Comparison of ENCODE assay signal across 19 mouse cellular contexts in the genomic region with DNA sequence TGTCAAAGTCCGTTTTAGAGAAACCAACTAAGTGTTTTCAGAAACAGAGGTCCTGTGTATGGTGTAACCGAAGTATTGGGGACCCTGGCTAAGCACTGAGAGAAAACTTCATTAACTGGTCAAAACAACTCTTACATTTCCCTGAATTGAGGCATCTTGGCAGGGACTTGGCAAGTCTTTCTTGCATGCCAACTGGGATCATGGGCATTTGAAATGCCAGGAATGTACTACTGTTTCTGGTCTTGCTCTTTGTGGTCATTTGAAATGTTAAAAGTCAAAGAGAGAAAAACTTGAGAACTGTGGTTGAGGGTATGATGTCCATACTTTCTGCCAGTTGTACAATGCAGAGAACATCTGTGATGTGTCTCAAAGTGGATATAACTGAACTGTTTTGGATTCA.
DNase-seq lines count a peak whose midpoint lies in the region; ATAC-seq and TF ChIP-seq lines count a peak whose summit lies in the region.
"Had no signal": no experiment of that assay in that cellular context is flagged by ENCODE, and none has a peak within 500 bp of the region (broad histone marks: within the 10 kb centered on the region; RNA-seq: fewer than 3 reads in every experiment).

No protein-coding gene starts in this region.

- peak; percentile 67 for ATAC-seq in Patski
- ATAC-seq: forebrain, embryonic 13.5 days; forebrain, embryonic 15.5 days; forebrain, postnatal 0 days had no signal

- DNase-seq in adrenal gland, postnatal 14 days: peak; percentile 18
- DNase-seq in adrenal gland, postnatal 36 days: no peak
- peak; percentile 75 for DNase-seq in Muller cell, postnatal 12 days (ENCODE audit: inconsistent ontology term)
- DNase-seq in Patski (ENCODE audit: low read depth, low spot score): peak; percentile 12
- peak; percentile 59 for DNase-seq in fibroblast of lung, adult 2 months (ENCODE audit: low read depth)
- DNase-seq in cerebellum, postnatal 36 days: no peak
- DNase-seq in urinary bladder, postnatal 14 days (ENCODE audit: low spot score): no peak
- DNase-seq: adrenal gland, adult 8-10 months; cerebellum, adult 11-12 months; cerebellum, adult 2 months; cerebellum, adult 9-10 months; cerebellum, postnatal 10 days; cerebellum, postnatal 25 days; embryo, embryonic 11 days; forebrain, postnatal 0 days had no signal

- in situ Hi-C loops in Patski (cut with MboI; ENCODE audit: low pct_unique_long_range_greater_than_20kb): no loop called here

- CTCF ChIA-PET in Patski (lab: Charles Lee): interaction anchor here (1.2 to 1.6 kb wide), 2 partner anchors 10 to 655 kb away, joined by 3 to 4 read pairs; no protein-coding TSS in a partner anchor

- H3K27me3 ChIP-seq in Patski: no peaks in the 10 kb centered on the region
- H3K27me3 ChIP-seq: embryonic facial prominence, embryonic 13.5 days; embryonic facial prominence, embryonic 15.5 days; forebrain, embryonic 13.5 days; forebrain, embryonic 15.5 days had no signal

- no peak for TF ChIP-seq CTCF in Patski (IDR thresholded peaks at IDR 0.05)

- POLR2A ChIA-PET in Patski (lab: Charles Lee): interaction anchor here (1.3 kb wide), 1 partner anchor 11 kb away, joined by 3 read pairs; no protein-coding TSS in a partner anchor

Comparison
In these comparisons a context has a peak if more than half of its experiments do, and no peak if none do; other contexts are left out.
1. DNase-seq: peak in adrenal gland, postnatal 14 days (single experiment), Muller cell, postnatal 12 days (single experiment), Patski (single experiment) and fibroblast of lung, adult 2 months (single experiment); none in adrenal gland, postnatal 36 days (0 of 2), cerebellum, postnatal 36 days (0 of 2) and urinary bladder, postnatal 14 days (single experiment).